Mouse (Mus musculus): ENCODE results near the gene Rab21.

The Rab21 gene

GRCm38 (mm10) chr10:115284170-115284569 lies 31.2 kb downstream of the Rab21 start:
- DNase-seq (ENCODE audit: low spot score in 2 of 2): peak in 1 of 2 experiments; percentile 27

DNA sequence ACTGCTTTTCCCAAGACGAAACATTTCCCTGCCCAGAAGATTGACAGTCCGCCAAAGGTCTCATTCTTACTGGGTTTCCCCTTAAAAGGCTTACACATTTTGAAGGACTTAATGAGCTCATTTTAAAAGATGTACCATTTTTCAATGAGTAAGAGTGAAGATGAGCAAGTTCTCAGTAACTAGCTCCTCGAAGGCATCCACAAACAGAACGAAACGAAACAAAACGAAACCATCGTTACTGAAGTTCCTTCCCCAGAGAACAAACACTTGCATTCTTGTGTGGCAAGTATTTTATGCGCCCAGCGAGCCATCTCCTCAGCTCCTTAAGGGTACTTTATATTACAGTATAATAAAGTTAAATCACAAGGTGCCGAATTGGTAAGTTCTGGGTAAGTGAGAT lies 34.0 kb downstream of the Rab21 start:
- DNase-seq (ENCODE audit: low spot score in 2 of 2): no peak

DNA sequence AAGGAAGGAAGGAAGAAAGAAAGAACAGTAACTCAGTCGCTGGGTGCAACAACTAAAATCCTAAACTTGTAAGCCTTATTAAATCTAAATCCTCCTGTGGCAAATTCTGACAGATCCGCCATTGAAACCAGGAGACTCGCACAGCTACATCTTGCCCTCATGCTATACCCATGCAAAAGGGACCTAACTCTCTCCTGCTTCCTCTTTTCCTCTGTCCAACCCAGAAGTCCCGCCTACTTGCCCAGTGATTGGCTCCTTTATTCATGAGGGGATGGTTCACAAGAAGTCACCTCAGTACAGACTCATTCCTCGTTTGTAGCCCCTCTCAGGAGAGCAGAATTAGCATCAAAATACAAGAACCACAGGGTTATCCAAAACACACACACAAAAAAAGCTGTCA lies 43.7 kb downstream of the Rab21 start:
- DNase-seq (ENCODE audit: low spot score in 2 of 2): no peak

DNA sequence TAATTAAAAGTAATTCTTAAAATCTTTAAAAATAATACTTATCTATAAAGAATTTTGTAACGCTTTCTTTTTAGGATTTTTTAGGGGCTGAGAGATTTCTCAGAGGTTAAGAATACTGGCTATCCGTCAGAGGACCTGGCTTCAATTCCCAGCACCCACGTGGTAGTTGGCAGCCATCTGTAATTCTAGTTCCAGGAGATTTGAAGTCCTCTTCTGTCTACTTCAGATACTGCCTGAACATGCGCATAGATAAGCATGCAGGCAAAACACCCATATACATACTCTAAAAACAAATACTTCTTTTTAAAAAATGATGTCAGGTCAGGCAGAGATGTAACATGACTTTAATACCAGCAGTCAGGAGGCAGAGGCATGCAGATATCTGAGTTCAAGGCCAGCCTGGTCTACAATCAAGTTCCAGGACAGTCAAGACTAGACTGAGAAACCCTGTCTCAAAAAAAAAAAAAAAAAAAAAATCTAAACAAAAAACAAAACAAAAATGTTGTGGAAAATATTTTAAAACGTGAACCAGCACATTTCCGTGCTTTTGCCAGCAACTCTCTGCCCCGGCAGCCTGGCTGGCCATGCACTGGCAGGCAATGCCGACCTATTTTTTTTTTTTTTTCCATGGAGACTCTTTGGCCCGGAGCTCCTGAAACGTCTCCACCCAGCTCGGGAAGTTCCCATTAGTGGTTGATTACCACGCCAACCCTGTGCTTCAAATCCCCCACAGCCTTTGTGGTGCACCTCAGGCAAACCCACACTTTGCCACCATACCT lies 44.6 kb downstream of the Rab21 start:
- no peak for DNase-seq (ENCODE audit: low spot score in 2 of 2)

GRCm38 (mm10) chr10:115262926-115263562 lies 52.4 kb downstream of the Rab21 start:
- no peak for DNase-seq (ENCODE audit: low spot score in 2 of 2)

- no peak for DNase-seq (ENCODE audit: low spot score in 2 of 2)
These were observed 53.1 kb downstream of the Rab21 start for GRCm38 (mm10) chr10:115262261-115262660.

GRCm38 (mm10) chr10:115261428-115261827 lies 54.0 kb downstream of the Rab21 start:
- DNase-seq (ENCODE audit: low spot score in 2 of 2): no peak

DNA sequence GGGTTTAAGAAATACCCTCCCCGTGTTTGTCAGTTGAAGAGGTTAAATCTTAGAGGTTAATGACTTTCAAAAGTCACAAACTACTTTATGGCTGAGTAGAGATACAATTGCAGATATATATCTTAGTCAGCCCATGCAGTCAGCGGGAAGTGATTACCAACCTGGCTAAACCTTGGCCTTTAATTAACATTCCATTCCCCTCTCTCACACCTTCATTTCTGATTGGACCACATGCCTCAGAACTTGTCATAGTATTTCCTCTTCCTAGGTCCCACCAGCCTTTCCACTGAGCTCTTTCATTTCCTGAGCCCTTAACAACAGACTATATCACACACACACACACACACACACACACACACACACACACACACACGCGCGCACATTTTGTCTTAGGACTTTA lies 59.2 kb downstream of the Rab21 start:
- DNase-seq (ENCODE audit: low spot score in 2 of 2): no peak

DNA sequence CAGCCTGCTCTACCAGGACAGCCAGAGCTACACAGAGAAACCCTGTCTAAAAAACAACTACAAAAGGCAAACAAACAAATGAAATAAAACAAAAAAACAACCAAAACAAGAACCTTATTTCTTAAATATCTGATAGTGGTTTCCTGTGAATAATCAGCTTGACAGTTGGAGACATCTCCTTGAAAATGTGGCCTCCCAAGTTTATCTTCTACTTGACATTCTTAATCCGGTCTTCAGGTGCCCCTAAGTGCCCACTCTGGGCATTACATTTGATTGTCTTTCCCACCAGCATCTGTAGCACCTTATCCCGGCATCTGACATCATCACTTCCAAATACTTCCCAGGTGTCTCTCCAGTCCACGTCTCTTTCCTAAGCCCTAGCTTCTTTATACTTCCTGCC lies 61.9 kb downstream of the Rab21 start:
- DNase-seq (ENCODE audit: low spot score in 2 of 2): no peak

- peak in 1 of 2 experiments; percentile 66 for DNase-seq (ENCODE audit: low spot score in 2 of 2)
These were observed 63.1 kb downstream of the Rab21 start for GRCm38 (mm10) chr10:115252321-115252757.

GRCm38 (mm10) chr10:115251088-115251934 lies 64.1 kb downstream of the Rab21 start, which contains the start of gene Tbc1d15:
Gene Tbc1d15 (minus strand): TSS chr10:115251467.
- peak; percentile 98 to 100 for DNase-seq (ENCODE audit: low spot score in 2 of 2)

GRCm38 (mm10) chr10:115250235-115251087 lies 64.9 kb downstream of the Rab21 start:
- DNase-seq (ENCODE audit: low spot score in 2 of 2): no peak

- no peak for DNase-seq (ENCODE audit: low spot score in 2 of 2)
These were observed 67.4 kb downstream of the Rab21 start for GRCm38 (mm10) chr10:115248041-115248440.

GRCm38 (mm10) chr10:115245488-115245887 lies 69.9 kb downstream of the Rab21 start:
- DNase-seq (ENCODE audit: low spot score in 2 of 2): no peak

DNA sequence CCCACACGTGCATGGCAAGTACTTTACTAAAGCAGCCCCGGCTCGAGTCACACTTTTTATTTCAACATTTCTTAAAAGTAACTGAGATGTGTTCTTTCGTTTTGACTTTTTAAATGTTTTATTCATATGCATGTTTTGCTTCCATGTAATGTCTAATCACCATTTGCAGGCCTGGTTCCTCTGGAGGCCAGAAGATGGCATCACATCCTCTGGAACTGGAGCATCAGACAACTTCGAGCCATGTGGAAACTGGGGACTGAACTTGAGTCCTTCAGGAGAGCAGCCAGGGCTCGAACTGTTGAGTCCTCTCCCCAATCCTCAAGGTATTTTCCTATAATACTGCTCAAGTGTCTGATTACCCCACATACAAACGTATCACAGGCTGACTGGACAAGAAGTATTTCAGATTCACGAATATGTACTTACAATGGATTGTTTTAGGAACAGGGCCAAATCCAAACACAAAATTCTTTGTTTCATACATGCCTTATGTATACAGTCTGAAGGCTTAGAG lies 74.3 kb downstream of the Rab21 start:
- no peak for DNase-seq (ENCODE audit: low spot score in 2 of 2)

DNA sequence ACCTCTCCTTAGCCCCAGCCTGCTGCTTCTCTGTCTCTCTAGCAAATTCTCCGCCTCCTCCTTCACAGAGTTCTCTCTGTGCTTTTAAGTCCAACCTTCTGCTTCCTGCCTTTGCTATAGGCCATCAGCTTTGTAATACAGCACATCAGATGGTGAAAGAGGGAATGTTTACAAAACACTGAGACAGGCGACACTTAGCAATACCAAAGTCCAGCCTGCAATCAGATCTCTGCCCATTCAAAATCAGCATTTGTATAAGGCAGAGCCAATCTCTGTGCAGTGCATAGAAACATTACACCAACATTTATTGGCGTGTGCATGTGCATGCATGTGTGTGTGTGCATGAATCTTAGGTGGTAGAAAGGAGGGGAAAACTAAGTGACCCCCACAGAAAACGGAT lies 77.5 kb downstream of the Rab21 start:
- DNase-seq (ENCODE audit: low spot score in 2 of 2): no peak
